Mouse (Mus musculus): ENCODE data around the gene Fpgs. TPM values are rescaled to one million over a fixed set of nuclear protein-coding genes. Genes with fewer than 3 reads are reported as not detected.

The Fpgs gene
- total RNA-seq, 4 experiments from 2014 or later = 6.8 to 11.9 (median 9.1) TPM

DNA sequence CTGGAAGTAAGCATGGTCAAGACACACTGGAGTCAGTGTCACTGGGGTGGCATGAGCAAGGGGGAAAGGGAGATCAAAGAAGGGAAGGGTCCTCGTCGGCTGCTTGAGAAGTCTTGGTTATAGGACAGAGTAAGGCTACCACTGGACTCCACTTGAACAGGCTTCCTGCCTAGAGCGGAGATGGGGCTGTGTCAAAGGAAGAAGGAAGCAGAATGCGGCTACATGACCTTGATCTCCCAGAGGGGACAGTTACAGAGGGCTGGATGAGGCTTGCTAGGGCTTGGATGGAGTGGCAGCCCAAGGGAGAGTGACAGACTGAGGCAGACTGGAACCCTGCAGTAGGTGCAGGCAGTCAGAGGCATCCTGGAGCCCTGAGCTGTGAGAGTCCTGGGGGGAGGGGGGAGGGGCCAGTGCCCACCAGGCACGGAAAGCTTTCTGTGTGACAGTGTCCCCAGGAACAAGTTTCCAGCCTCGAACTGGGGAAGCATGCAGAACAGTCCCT is 63.3 kb downstream of the Fpgs start:
- DNase-seq (ENCODE audit: low spot score in 2 of 2) = no peak

DNA sequence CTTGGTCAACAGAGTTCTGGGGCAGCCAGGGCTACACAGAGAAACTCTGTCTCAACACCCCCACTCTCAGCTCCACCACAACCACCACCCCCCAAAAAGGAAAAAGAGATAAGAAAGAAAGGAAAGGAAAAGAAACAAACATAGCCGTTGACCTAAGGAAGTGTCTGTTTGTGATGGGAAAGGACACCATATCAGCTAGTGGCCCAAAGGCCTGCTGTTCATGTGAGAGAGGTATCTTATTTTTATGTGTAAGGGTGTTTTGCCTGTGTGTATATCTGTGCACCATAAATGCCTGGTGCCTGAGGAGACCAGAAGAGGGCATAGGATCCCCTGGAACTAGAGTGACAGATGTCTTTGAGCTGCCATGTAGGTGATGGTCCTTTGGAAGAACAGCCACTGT is 64.3 kb downstream of the Fpgs start:
- DNase-seq (ENCODE audit: low spot score in 2 of 2) = no peak

DNA sequence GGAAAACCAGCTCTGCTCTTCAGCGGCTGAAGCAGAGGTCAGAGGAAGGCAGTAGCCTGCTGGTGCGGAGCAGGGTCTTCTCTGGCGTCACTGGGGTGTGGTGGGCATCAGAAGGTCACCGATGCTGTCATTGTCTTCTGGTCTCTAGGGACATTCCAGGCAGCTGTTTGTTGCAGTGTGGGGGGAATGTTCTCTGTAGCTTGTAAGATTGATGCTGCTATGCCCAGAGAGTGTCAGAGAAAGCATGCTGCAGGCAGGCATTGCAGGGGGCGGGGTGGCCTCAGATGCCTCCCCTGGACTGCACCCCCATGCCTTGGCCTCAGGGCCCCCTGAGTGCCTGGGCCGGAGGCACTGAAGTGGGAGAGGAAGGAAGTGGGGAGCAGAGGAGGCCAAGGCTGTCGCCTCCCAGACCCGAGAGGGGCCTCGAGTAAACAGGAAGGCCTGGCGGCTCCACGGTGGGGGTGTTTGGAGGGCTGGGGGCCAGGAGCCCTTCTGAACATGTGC is 66.1 kb downstream of the Fpgs start:
- DNase-seq (ENCODE audit: low spot score in 2 of 2) = no peak

DNA sequence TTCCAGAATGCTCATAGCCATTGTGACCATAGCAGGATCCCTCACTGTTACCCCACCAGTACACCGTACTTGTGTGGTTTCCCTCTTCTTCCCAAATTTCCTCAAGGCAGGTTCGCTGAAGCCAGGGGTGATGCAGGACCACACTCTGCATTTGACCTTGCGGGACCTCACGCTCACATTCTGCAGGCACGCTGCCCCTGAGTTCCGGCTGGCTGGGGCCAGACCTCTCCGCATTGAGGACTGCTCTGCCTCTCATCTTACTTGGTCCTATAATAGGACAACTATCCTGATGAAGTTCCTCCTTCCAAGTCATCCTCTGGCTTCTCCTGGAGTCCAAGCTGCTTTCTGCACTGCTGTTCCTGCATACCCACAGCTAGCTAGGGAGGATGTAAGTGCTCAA is 67.3 kb downstream of the Fpgs start:
- DNase-seq (ENCODE audit: low spot score in 2 of 2) = no peak

DNA sequence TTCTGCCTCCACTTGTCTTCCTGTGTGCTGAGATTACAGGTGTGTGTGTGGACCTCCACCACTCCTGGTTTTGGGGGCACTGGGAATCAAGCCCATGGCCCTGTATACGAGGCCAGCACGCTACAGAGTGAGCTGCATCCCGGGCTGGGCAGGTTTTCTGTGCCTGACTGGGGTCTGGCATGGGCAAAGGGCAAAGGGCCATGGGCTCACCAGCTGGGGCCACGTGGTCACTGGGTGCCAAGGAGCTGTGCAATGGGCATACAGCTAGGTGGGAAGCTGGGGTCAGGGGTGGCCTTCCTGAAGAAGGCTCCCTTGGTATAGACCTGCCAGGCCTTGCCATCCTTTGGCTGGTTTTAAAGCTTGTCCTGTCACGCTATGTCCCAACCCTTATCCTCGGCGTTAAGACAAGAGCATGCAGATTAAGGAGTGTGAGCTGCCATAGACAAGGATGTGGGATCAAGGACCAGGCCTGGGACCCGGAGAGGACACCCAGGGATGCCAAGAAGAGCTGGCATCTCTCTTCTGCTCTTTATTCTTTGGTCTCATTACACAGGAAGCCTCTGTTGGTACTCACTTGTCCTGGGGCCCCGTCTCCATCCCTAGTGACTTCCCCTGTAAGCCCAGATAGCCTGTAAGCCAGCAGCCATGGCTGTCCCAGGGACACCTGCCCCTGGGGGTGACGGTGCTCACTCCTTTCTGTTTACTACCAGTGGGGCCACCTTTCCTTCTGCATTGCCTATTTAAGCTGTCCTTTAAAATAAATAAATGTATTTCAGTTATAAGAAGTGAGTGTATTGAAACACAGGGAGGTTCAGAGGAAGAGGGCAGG is 69.5 kb downstream of the Fpgs start:
- no peak for DNase-seq (ENCODE audit: low spot score in 2 of 2)

DNA sequence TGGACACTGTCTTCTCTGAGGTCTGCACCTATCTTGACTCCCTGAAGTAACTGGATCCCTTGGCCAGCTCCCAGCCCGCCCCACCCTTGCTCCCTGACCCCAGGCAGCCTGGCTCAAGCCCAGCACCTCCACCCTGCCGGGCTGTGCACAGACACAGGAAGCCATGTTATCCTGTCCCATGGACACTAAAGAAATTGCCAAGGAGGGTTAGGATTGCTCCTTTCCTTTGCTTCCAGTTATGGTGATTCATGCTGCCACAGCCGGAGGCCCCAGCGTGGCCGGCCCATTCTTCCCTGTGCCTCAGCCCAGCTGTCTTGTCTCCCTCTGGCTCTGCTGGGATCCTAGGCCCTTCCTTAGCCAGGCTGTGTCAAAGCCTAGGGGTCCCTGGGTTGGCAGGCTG is 70.3 kb downstream of the Fpgs start:
- DNase-seq (ENCODE audit: low spot score in 2 of 2) = no peak

Small RNA genes lying within 50 kb of the gene (microRNA-seq; reads per million reads assigned to microRNA genes)
- gene Gm47291 (0 reads per million in 2 experiments), gene Mir1954 (0 reads per million in 2 experiments), gene Mir2861 (0 to 0.44 reads per million in 2 experiments), gene Mir3960 (0 reads per million in 2 experiments), gene Mir8093 (0.66 to 0.84 reads per million in 2 experiments)

Other genes starting within 250 kb of the Fpgs start
- 10 to 100 TPM; 69.0 to 78.6 (median 70.5) TPM for gene Fam102a, start 168.8 kb downstream of the Fpgs start, total RNA-seq (2022)
- 10 to 100 TPM; 71.2 to 78.7 (median 72.8) TPM for gene Dpm2, start 133.3 kb downstream of the Fpgs start, total RNA-seq (2022)
- gene Pip5kl1, start 129.3 kb downstream of the Fpgs start, total RNA-seq (2022) = 10 to 100 TPM in 2 of 4 experiments, 1 to 10 TPM in 2; 9.3 to 11.0 (median 10.0) TPM
- 1 to 10 TPM in 2 of 4 experiments, under 1 TPM in 2; 0.84 to 2.4 (median 1.1) TPM for gene 9430097D07Rik, start 128.5 kb downstream of the Fpgs start, total RNA-seq (2022)
- gene St6galnac4, start 117.0 kb downstream of the Fpgs start, total RNA-seq (2022) = 10 to 100 TPM; 33.9 to 36.5 (median 34.8) TPM
- gene St6galnac6, start 104.4 kb downstream of the Fpgs start, total RNA-seq (2022) = 100 to 1,000 TPM; 110 to 142 (median 119) TPM
- gene Ak1, start 82.4 kb downstream of the Fpgs start, total RNA-seq (2022) = 100 to 1,000 TPM; 143 to 158 (median 151) TPM
- 10 to 100 TPM; 19.5 to 22.0 (median 21.4) TPM for gene Eng, start 57.5 kb downstream of the Fpgs start, total RNA-seq (2022)
- gene Cdk9, start 8.9 kb upstream of the Fpgs start, total RNA-seq (2022) = 100 to 1,000 TPM in 2 of 4 experiments, 10 to 100 TPM in 2; 95.8 to 114 (median 105) TPM
- 10 to 100 TPM; 29.5 to 37.8 (median 33.5) TPM for gene Sh2d3c, start 16.9 kb upstream of the Fpgs start, total RNA-seq (2022)
- gene 6330409D20Rik, start 36.9 kb upstream of the Fpgs start, total RNA-seq (2022) = 1 to 10 TPM; 2.0 to 2.8 (median 2.3) TPM
- 10 to 100 TPM; 27.7 to 32.6 (median 29.9) TPM for gene Tor2a, start 53.1 kb upstream of the Fpgs start, total RNA-seq (2022)
- gene Ttc16, start 71.5 kb upstream of the Fpgs start, total RNA-seq (2022) = under 1 TPM; 0.18 to 0.81 (median 0.53) TPM
- gene Ptrh1, start 71.6 kb upstream of the Fpgs start, total RNA-seq (2022) = 1 to 10 TPM; 6.4 to 9.2 (median 7.7) TPM
- 1 to 10 TPM in 1 of 4 experiments, under 1 TPM in 2, not detected in 1; 0.27 to 1.0 (median 0.66) TPM for gene Cfap157, start 80.3 kb upstream of the Fpgs start, total RNA-seq (2022)
- gene Stxbp1, start 143.1 kb upstream of the Fpgs start, total RNA-seq (2022) = 100 to 1,000 TPM; 883 to 958 (median 954) TPM
- 10 to 100 TPM; 24.7 to 31.8 (median 28.4) TPM for gene Fam129b, start 172.0 kb upstream of the Fpgs start, total RNA-seq (2022)

Data from left cerebral cortex, adult 8-10 months (tissue).